ENCODE assay signal across 7 mouse cellular contexts in genomic region chr1:44041797-44042554, GRCm38 (mm10). TPM values are rescaled to one million over a fixed set of nuclear protein-coding genes. Genes with fewer than 3 reads are reported as not detected.
DNase-seq lines count a peak whose midpoint lies in the region; ATAC-seq lines count a peak whose summit lies in the region.

No protein-coding gene starts in this region.

- DNase-seq in adipocyte (ENCODE audit: low spot score): peak; percentile 76
- peak; percentile 20 for DNase-seq in cerebellum, adult 9-11 months
- peak; percentile 73 for DNase-seq in hindlimb bud, embryonic 11.5 days (ENCODE audit: extremely low spot score, low read depth, low spot score)
- DNase-seq in left cerebral cortex, postnatal 10 days (ENCODE audit: extremely low spot score in 1 of 2, low spot score in 2 of 2): peak; percentile 51 to 67
- peak; percentile 56 to 73 for DNase-seq in right cerebral cortex, adult 2 months (ENCODE audit: low spot score in 2 of 2)

- intact Hi-C loops in left cerebral cortex, postnatal 10 days (cut with DNase I): loop anchor here (10.0 kb wide), 2 partner anchors 147 to 277 kb away; no protein-coding TSS in a partner anchor

- ATAC-seq in frontal cortex, adult (ENCODE audit: low TSS enrichment): peak; percentile 93
- ATAC-seq in megakaryocyte progenitor cell, adult 5-6 weeks (replicated peaks; ENCODE audit: poor library complexity): peak; percentile 90

RNA-seq across cellular contexts. Expression of gene Gm8251, which starts 19.8 kb away (rescaled TPM):
- total RNA-seq in left cerebral cortex, postnatal 10 days (2021): not detected
- total RNA-seq in megakaryocyte progenitor cell, adult 5-6 weeks (2015): 0.51 TPM in 1 of 2 replicates, not detected in the other
- 0.25 and 0.51 TPM in 2 replicates for total RNA-seq in megakaryocyte progenitor cell, adult 5-6 weeks (2017)

RNA-seq across cellular contexts. Expression of gene Mettl21c, which starts 22.1 kb away (rescaled TPM):
- total RNA-seq in left cerebral cortex, postnatal 10 days (2021): under 1 TPM; 0.30 to 0.51 TPM
- not detected in 2 replicates for total RNA-seq in megakaryocyte progenitor cell, adult 5-6 weeks (2015)
- total RNA-seq in megakaryocyte progenitor cell, adult 5-6 weeks (2017): not detected in 2 replicates

Comparison
In these comparisons a context has a peak if more than half of its experiments do, and no peak if none do; other contexts are left out.
1. Peak in every context shown above with its lines: DNase-seq and ATAC-seq.
2. DNase-seq: peak in every context shown above with its lines; median percentile 76 in adipocyte; 73 in hindlimb bud, embryonic 11.5 days; 64 in right cerebral cortex, adult 2 months; 59 in left cerebral cortex, postnatal 10 days; 20 in cerebellum, adult 9-11 months.